Mouse (Mus musculus): ENCODE results near the gene Lgals2. TPM values are rescaled to one million over a fixed set of nuclear protein-coding genes. Genes with fewer than 3 reads are reported as not detected.

Gene Lgals2
- polyA plus RNA-seq, 1 experiment from 2014 or later, result not detected

GRCm38 (mm10) chr15:78802776-78803391 is 52.4 kb downstream of the Lgals2 start, which contains the start of gene Card10:
Card10 (minus strand) TSS chr15:78803042.
- ATAC-seq (ENCODE audit: insufficient number of reproducible peaks, insufficient read depth, low FRiP score, low read depth), result peak; percentile 53
- Histone ChIP-seq H3K4me3 (ENCODE audit: control insufficient read depth in 1 of 2, insufficient read depth in 1 of 2, low read depth in 1 of 2, low read length in 2 of 2) (peak within 1 kb of the TSS; percentile 60 to 70), H3K27me3 (ENCODE audit: control insufficient read depth, insufficient read depth, low read length) (peaks cover 11% of the 10 kb centered on the region; the same call in 1 of the 2 replicates), H3K36me3 (ENCODE audit: control insufficient read depth, insufficient read depth, low read length) (0 out of 2 replicates have a peak, but pooled peaks cover 3% of the 10 kb centered on the region), H3K9ac (ENCODE audit: low read length) (peak within 1 kb of the TSS; percentile 79), H3K4me1 (ENCODE audit: control insufficient read depth in 2 of 2, insufficient read depth in 2 of 2, low read length in 2 of 2) (peaks cover 20 to 27% of the 10 kb centered on the region in 2 experiments), H3K9me3 (ENCODE audit: control insufficient read depth, low read length) (no peaks in the 10 kb centered on the region), H3K4me2 (ENCODE audit: low read length) (peak within 1 kb of the TSS; percentile 92), H3K27ac (replicated peaks in 1 of 2; ENCODE audit: control insufficient read depth in 1 of 2, insufficient read depth in 1 of 2, low read depth in 2 of 2, low read length in 2 of 2) (peak within 1 kb of the TSS; percentile 55 to 73)
- under 1% methylated on average over 67 of the region's 70 CpGs for WGBS

- Histone ChIP-seq H3K9ac (ENCODE audit: low read length) (peak overlapping the region; percentile 79), H3K36me3 (ENCODE audit: control insufficient read depth, insufficient read depth, low read length) (peaks cover 6% of the 10 kb centered on the region; the same call in 1 of the 2 replicates), H3K4me1 (ENCODE audit: control insufficient read depth in 2 of 2, insufficient read depth in 2 of 2, low read length in 2 of 2) (peaks cover 20 to 27% of the 10 kb centered on the region in 2 experiments), H3K4me3 (ENCODE audit: control insufficient read depth in 1 of 2, insufficient read depth in 1 of 2, low read depth in 1 of 2, low read length in 2 of 2) (peak overlapping the region; percentile 60 to 70), H3K27ac (replicated peaks in 1 of 2; ENCODE audit: control insufficient read depth in 1 of 2, insufficient read depth in 1 of 2, low read depth in 2 of 2, low read length in 2 of 2) (peak overlapping the region; percentile 55 to 73), H3K9me3 (ENCODE audit: control insufficient read depth, low read length) (no peaks in the 10 kb centered on the region), H3K4me2 (ENCODE audit: low read length) (peak overlapping the region; percentile 92), H3K27me3 (ENCODE audit: control insufficient read depth, insufficient read depth, low read length) (peaks cover 13% of the 10 kb centered on the region; the same call in 1 of the 2 replicates)
- ATAC-seq (ENCODE audit: insufficient number of reproducible peaks, insufficient read depth, low FRiP score, low read depth), result peak; percentile 15; the same call in 1 of the 2 replicates
- WGBS, result 8% methylated on average over 54 of the region's 67 CpGs
Measured at GRCm38 (mm10) chr15:78801971-78802741, 53.2 kb downstream of the Lgals2 start.

- H3K4me2 ChIP-seq (ENCODE audit: low read length), result peak overlapping the region; percentile 92
- H3K9me3 ChIP-seq (ENCODE audit: control insufficient read depth, low read length), result no peaks in the 10 kb centered on the region
- H3K27me3 ChIP-seq (ENCODE audit: control insufficient read depth, insufficient read depth, low read length), result peaks cover 13% of the 10 kb centered on the region; the same call in 1 of the 2 replicates
- peak overlapping the region; percentile 79 for H3K9ac ChIP-seq (ENCODE audit: low read length)
- 87% methylated on average over 9 of the region's 9 CpGs for WGBS
- peak overlapping the region; percentile 60 to 70; a peak in 3 of 4 replicates for H3K4me3 ChIP-seq (ENCODE audit: control insufficient read depth in 1 of 2, insufficient read depth in 1 of 2, low read depth in 1 of 2, low read length in 2 of 2)
- no peak overlapping the region for H3K27ac ChIP-seq (replicated peaks in 1 of 2; ENCODE audit: control insufficient read depth in 1 of 2, insufficient read depth in 1 of 2, low read depth in 2 of 2, low read length in 2 of 2)
- H3K36me3 ChIP-seq (ENCODE audit: control insufficient read depth, insufficient read depth, low read length), result peaks cover 6% of the 10 kb centered on the region; the same call in 1 of the 2 replicates
- H3K4me1 ChIP-seq (ENCODE audit: control insufficient read depth in 2 of 2, insufficient read depth in 2 of 2, low read length in 2 of 2), result peaks cover 17 to 27% of the 10 kb centered on the region in 2 experiments
- ATAC-seq (ENCODE audit: insufficient number of reproducible peaks, insufficient read depth, low FRiP score, low read depth), result no peak
Measured at GRCm38 (mm10) chr15:78801571-78801970, 53.8 kb downstream of the Lgals2 start.

Small RNA genes within 50 kb of the gene (microRNA-seq; reads per million reads assigned to microRNA genes)
- not detected for gene Mir6955

Other genes with a start within 250 kb of the Lgals2 start
- gene Elfn2, start 136.8 kb downstream of the Lgals2 start, polyA plus RNA-seq (2014; fragmentation: Nextera tagmentation; extraction: Ambion mirVana), result not detected in 2 replicates
- gene Mfng, start 82.1 kb downstream of the Lgals2 start, polyA plus RNA-seq (2014; fragmentation: Nextera tagmentation; extraction: Ambion mirVana), result 8.2 and 8.3 TPM in 2 replicates
- gene Card10, start 52.5 kb downstream of the Lgals2 start, polyA plus RNA-seq (2014; fragmentation: Nextera tagmentation; extraction: Ambion mirVana), result 6.5 and 7.1 TPM in 2 replicates
- gene Cdc42ep1, start 12.9 kb downstream of the Lgals2 start, polyA plus RNA-seq (2014; fragmentation: Nextera tagmentation; extraction: Ambion mirVana), result 29.0 and 30.1 TPM in 2 replicates
- 30.7 and 33.2 TPM in 2 replicates for gene Gga1, start 21.7 kb upstream of the Lgals2 start, polyA plus RNA-seq (2014; fragmentation: Nextera tagmentation; extraction: Ambion mirVana)
- gene Gm49510, start 44.1 kb upstream of the Lgals2 start, polyA plus RNA-seq (2014; fragmentation: Nextera tagmentation; extraction: Ambion mirVana), result 0.16 TPM in 1 of 2 replicates, not detected in the other
- gene Sh3bp1, start 44.2 kb upstream of the Lgals2 start, polyA plus RNA-seq (2014; fragmentation: Nextera tagmentation; extraction: Ambion mirVana), result 13.6 and 14.5 TPM in 2 replicates
- 26.2 and 26.6 TPM in 2 replicates for gene Pdxp, start 58.4 kb upstream of the Lgals2 start, polyA plus RNA-seq (2014; fragmentation: Nextera tagmentation; extraction: Ambion mirVana)
- gene Lgals1, start 71.2 kb upstream of the Lgals2 start, polyA plus RNA-seq (2014; fragmentation: Nextera tagmentation; extraction: Ambion mirVana), result 708 and 842 TPM in 2 replicates
- gene Nol12, start 79.4 kb upstream of the Lgals2 start, polyA plus RNA-seq (2014; fragmentation: Nextera tagmentation; extraction: Ambion mirVana), result 30.5 and 32.6 TPM in 2 replicates
- gene Triobp, start 92.2 kb upstream of the Lgals2 start, polyA plus RNA-seq (2014; fragmentation: Nextera tagmentation; extraction: Ambion mirVana), result 34.9 and 41.1 TPM in 2 replicates
- gene H1f0, start 172.9 kb upstream of the Lgals2 start, polyA plus RNA-seq (2014; fragmentation: Nextera tagmentation; extraction: Ambion mirVana), result 102 and 117 TPM in 2 replicates
- not detected in 2 replicates for gene Galr3, start 186.4 kb upstream of the Lgals2 start, polyA plus RNA-seq (2014; fragmentation: Nextera tagmentation; extraction: Ambion mirVana)
- 20.2 and 23.0 TPM in 2 replicates for gene Ankrd54, start 207.4 kb upstream of the Lgals2 start, polyA plus RNA-seq (2014; fragmentation: Nextera tagmentation; extraction: Ambion mirVana)
- 144 and 153 TPM in 2 replicates for gene Eif3l, start 219.7 kb upstream of the Lgals2 start, polyA plus RNA-seq (2014; fragmentation: Nextera tagmentation; extraction: Ambion mirVana)